Mouse (Mus musculus) left cerebral cortex, postnatal 36 days (tissue): ENCODE measurements around the gene Kif15. TPM values are rescaled to one million over a fixed set of nuclear protein-coding genes. Genes with fewer than 3 reads are reported as not detected.

ENCODE experiments used
- DNase-seq, 2 experiments: peaks; one replicate each; pipeline ENCODE4 v3.0.0; 2021 to 2022; ENCODE audit warnings: low spot score in 2 of 2, mixed read lengths in 1 of 2
- intact Hi-C: fragments of 180-260 bp; cut with DNase I; formaldehyde crosslinking; loops from one replicate; pipeline ENCODE4 v1.15.1; 2025
- total RNA-seq, 2 experiments: library from RNA; stranded (reverse); gene quantifications; 2 replicates each; pipeline ENCODE4 v1.2.3; 2021

Gene Kif15
- total RNA-seq, 2 experiments from 2014 or later: 1.2 TPM

- intact Hi-C loops: no loop called here
- no peak for DNase-seq
These were observed 109.3 kb downstream of the Kif15 start for GRCm38 (mm10) chr9:123060172-123060571.

Other genes with a start within 250 kb of the Kif15 start
- not detected for gene Topaz1, start 203.7 kb upstream of the Kif15 start, total RNA-seq
- gene Tcaim, start 145.5 kb upstream of the Kif15 start, total RNA-seq: 10 to 100 TPM; 16.2 to 16.8 TPM
- gene Gm35549, start 107.0 kb upstream of the Kif15 start, total RNA-seq: not detected
- 100 to 1,000 TPM; 135 to 167 TPM for gene Zfp445, start 85.0 kb upstream of the Kif15 start, total RNA-seq
- gene Zkscan7, start 65.4 kb upstream of the Kif15 start, total RNA-seq: 1 to 10 TPM; 3.5 to 5.5 TPM
- 1 to 10 TPM; 7.2 to 8.7 TPM for gene Zfp105, start 28.0 kb upstream of the Kif15 start, total RNA-seq
- gene 1110059G10Rik, start within 50 bp of the Kif15 start, total RNA-seq: 10 to 100 TPM; 20.8 to 22.0 TPM
- 10 to 100 TPM; 29.0 to 32.3 TPM for gene Tmem42, start 70.3 kb downstream of the Kif15 start, total RNA-seq
- gene Tgm4, start 83.7 kb downstream of the Kif15 start, total RNA-seq: 1 to 10 TPM in 1 of 2 experiments, under 1 TPM in 1; 0.54 to 2.9 TPM
- gene Zdhhc3, start 162.2 kb downstream of the Kif15 start, total RNA-seq: 10 to 100 TPM; 59.8 to 77.8 TPM
- gene Exosc7, start 162.2 kb downstream of the Kif15 start, total RNA-seq: 10 to 100 TPM; 37.2 to 41.7 TPM
- gene Clec3b, start 199.9 kb downstream of the Kif15 start, total RNA-seq: 1 to 10 TPM; 3.5 to 4.0 TPM